Mouse (Mus musculus): ENCODE results near the gene Olfr60. TPM values are rescaled to one million over a fixed set of nuclear protein-coding genes. Genes with fewer than 3 reads are reported as not detected.

The Olfr60 gene
- polyA plus RNA-seq (2015; fragmentation: Nextera tagmentation; extraction: Ambion mirVana) = not detected in 2 replicates

DNA sequence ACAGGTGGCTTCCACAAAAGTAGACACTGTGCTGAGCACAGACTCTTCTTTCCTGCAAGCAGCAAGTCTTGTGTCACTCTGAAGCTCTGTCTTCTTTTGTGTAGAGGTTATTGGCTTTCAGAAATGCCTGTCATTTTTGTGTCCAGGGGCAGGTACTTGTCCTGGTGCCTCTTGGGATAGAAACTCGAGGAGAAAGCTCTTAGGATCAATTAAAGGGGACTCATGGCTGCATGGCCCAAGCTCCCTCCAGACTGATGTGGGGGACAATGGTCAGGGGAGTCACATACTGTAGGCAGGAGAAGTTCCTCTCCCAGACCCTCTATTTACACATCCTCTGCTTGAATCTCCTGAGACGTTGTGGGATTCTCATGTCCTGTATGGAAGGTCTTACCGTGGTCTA, at the start of gene Olfr60:
TSS of gene Olfr60 (minus strand) at position 101 of the 400 bp plus-strand sequence.
- no peaks in the 10 kb centered on the region for H3K27me3 ChIP-seq
- H3K9me3 ChIP-seq (replicated peaks) = no peaks in the 10 kb centered on the region; the same call in 1 of the 2 replicates
- H3K4me2 ChIP-seq = no peak within 1 kb of the TSS
- H3K36me3 ChIP-seq = no peaks in the 10 kb centered on the region
- H3K27ac ChIP-seq = no peak within 1 kb of the TSS
- no peak within 1 kb of the TSS for H3K9ac ChIP-seq
- H3K4me3 ChIP-seq (replicated peaks) = no peak within 1 kb of the TSS
- 68% methylated on average over 3 of the region's 3 CpGs for whole genome bisulfite sequencing
- H3K4me1 ChIP-seq = no peaks in the 10 kb centered on the region
- ATAC-seq (replicated peaks; ENCODE audit: low FRiP score) = no peak

GRCm38 (mm10) chr7:140402818-140403217, 41.3 kb upstream of the Olfr60 start, which contains the start of gene Olfr531:
TSS of gene Olfr531 (minus strand) at chr7:140402918.
- WGBS = 95% methylated on average over 1 of the region's 1 CpGs
- Histone ChIP-seq H3K27ac (no peak within 1 kb of the TSS), H3K9me3 (replicated peaks) (no peaks in the 10 kb centered on the region), H3K4me1 (no peaks in the 10 kb centered on the region), H3K4me2 (no peak within 1 kb of the TSS), H3K36me3 (no peaks in the 10 kb centered on the region), H3K4me3 (replicated peaks) (no peak within 1 kb of the TSS), H3K9ac (no peak within 1 kb of the TSS), H3K27me3 (no peaks in the 10 kb centered on the region)
- ATAC-seq (replicated peaks; ENCODE audit: low FRiP score) = no peak

DNA sequence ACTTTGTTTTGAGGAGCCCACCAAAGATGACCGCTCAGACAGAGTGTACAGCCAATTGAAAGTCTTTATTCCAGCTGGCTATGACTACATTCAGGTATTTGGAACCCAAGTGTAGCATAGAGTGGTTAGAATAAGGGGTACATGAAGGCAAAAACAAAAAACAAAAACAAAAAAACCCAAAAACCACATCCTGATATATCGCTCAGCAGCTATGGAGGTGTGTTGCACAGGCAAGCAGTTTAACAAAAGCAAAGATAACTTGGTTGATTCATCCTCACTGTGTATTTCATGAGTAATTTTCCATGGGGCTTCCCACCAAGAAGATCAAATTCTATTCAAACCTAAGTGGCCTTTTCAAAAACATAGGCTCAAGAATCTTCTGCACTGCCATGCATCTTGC, 15.4 kb upstream of the Olfr60 start:
- Histone ChIP-seq H3K36me3 (no peaks in the 10 kb centered on the region), H3K4me3 (replicated peaks) (no peak overlapping the region), H3K9ac (no peak overlapping the region), H3K27me3 (no peaks in the 10 kb centered on the region), H3K4me1 (no peaks in the 10 kb centered on the region), H3K4me2 (no peak overlapping the region), H3K27ac (no peak overlapping the region), H3K9me3 (replicated peaks) (no peaks in the 10 kb centered on the region)
- 95% methylated on average over 2 of the region's 2 CpGs for WGBS
- no peak for ATAC-seq (replicated peaks; ENCODE audit: low FRiP score)

DNA sequence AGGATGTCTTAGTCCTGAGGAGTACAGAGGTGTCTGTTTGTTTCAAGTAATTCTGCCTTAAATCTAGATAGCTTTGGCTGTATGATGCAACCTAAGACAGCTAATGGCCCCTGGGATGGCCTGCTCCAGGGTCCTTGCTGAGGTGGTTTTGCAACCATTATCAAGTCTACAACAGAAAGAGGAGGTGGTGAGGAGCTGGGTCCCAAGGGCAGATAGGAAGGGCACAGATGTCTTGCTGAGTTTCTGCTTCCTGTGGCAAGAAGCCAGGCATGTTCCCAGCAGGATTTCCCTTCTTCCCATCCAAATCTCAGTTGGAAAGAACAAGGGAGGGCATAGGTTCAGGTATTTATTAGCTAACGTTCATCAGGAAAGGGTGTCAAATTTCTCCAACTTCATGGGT, 14.8 kb upstream of the Olfr60 start, which contains the start of gene Olfr530:
TSS of gene Olfr530 (minus strand) at position 101 of the 400 bp plus-strand sequence.
- no peaks in the 10 kb centered on the region for H3K4me1 ChIP-seq
- H3K4me2 ChIP-seq = no peak within 1 kb of the TSS
- no peaks in the 10 kb centered on the region for H3K9me3 ChIP-seq (replicated peaks)
- no peak for ATAC-seq (replicated peaks; ENCODE audit: low FRiP score)
- H3K9ac ChIP-seq = no peak within 1 kb of the TSS
- H3K4me3 ChIP-seq (replicated peaks) = no peak within 1 kb of the TSS
- H3K27ac ChIP-seq = no peak within 1 kb of the TSS
- 26% methylated on average over 1 of the region's 1 CpGs for WGBS
- no peaks in the 10 kb centered on the region for H3K36me3 ChIP-seq
- H3K27me3 ChIP-seq = no peaks in the 10 kb centered on the region

DNA sequence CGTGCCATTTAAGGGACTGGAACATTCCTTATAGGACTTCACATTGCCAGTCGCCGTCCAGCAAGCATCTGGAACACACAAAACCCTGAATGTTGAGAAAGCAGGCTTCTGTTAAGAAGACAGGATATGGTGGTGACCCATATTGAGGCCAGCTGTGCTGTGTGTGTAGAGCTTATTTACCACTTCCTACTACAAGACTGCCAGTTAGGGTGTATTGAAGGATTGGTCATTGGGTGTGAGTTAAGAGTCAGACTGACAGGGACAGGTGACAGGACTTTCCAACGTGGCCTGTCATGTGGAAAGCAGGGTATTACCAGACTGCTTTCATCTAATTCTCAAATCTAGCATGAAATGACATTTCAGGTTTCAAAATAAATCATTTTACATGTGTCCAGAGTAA, 12.8 kb upstream of the Olfr60 start:
- Histone ChIP-seq H3K27ac (no peak overlapping the region), H3K36me3 (no peaks in the 10 kb centered on the region), H3K4me3 (replicated peaks) (no peak overlapping the region), H3K27me3 (no peaks in the 10 kb centered on the region), H3K9me3 (replicated peaks) (no peaks in the 10 kb centered on the region), H3K9ac (no peak overlapping the region), H3K4me2 (no peak overlapping the region), H3K4me1 (no peaks in the 10 kb centered on the region)
- 85% methylated on average over 4 of the region's 4 CpGs for WGBS
- ATAC-seq (replicated peaks; ENCODE audit: low FRiP score) = no peak

- no peak for ATAC-seq (replicated peaks; ENCODE audit: low FRiP score)
- Histone ChIP-seq H3K9me3 (replicated peaks) (no peaks in the 10 kb centered on the region), H3K4me3 (replicated peaks) (no peak within 1 kb of the TSS), H3K4me1 (no peaks in the 10 kb centered on the region), H3K27ac (no peak within 1 kb of the TSS), H3K36me3 (no peaks in the 10 kb centered on the region), H3K4me2 (no peak within 1 kb of the TSS), H3K9ac (no peak within 1 kb of the TSS), H3K27me3 (no peaks in the 10 kb centered on the region)
- WGBS = 74% methylated on average over 2 of the region's 2 CpGs
Measured at GRCm38 (mm10) chr7:140333717-140334116, 27.8 kb downstream of the Olfr60 start, which contains the start of gene Olfr527. TSS of gene Olfr527 (plus strand) at chr7:140334017.

DNA sequence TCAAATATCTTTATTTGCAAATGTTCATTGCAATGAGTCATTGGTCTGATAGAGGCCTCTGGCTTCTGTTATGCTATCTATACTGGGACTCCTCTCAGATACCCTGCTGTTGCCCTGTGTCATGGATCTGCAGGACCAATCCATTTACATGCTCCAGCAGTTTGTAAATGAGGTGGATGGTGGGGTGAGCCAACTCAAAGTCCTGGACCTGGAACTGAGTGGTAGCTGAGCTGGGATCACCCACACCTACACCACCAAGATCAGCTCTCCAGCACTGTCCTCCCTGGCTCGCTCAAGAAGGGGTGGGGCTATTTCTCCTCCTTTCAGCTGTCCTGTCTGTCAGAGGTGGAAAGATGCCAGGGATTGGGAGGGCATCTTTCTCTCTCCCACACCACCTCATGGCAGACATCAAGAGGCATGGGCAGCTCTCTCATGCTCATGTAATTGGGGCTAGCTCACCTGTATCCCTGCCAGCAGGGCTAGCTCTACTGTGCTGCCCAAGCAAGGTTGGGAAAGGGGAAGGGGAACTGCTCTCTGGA, 31.6 kb downstream of the Olfr60 start:
- Histone ChIP-seq H3K9me3 (replicated peaks) (no peaks in the 10 kb centered on the region), H3K36me3 (no peaks in the 10 kb centered on the region), H3K4me1 (no peaks in the 10 kb centered on the region), H3K4me3 (replicated peaks) (no peak overlapping the region), H3K27ac (no peak overlapping the region), H3K4me2 (no peak overlapping the region), H3K9ac (no peak overlapping the region), H3K27me3 (no peaks in the 10 kb centered on the region)
- no peak for ATAC-seq (replicated peaks; ENCODE audit: low FRiP score)
- WGBS = 63% methylated on average over 1 of the region's 1 CpGs

GRCm38 (mm10) chr7:140321135-140321534, 40.3 kb downstream of the Olfr60 start:
- Histone ChIP-seq H3K9ac (no peak overlapping the region), H3K4me2 (no peak overlapping the region), H3K36me3 (no peaks in the 10 kb centered on the region), H3K27me3 (no peaks in the 10 kb centered on the region), H3K27ac (no peak overlapping the region), H3K4me1 (no peaks in the 10 kb centered on the region), H3K4me3 (replicated peaks) (no peak overlapping the region), H3K9me3 (replicated peaks) (no peaks in the 10 kb centered on the region)
- ATAC-seq (replicated peaks; ENCODE audit: low FRiP score) = no peak

- WGBS = 47% methylated on average over 1 of the region's 1 CpGs
- H3K4me3 ChIP-seq (replicated peaks) = no peak within 1 kb of the TSS
- H3K9me3 ChIP-seq (replicated peaks) = no peaks in the 10 kb centered on the region
- H3K4me1 ChIP-seq = no peaks in the 10 kb centered on the region
- no peaks in the 10 kb centered on the region for H3K27me3 ChIP-seq
- H3K4me2 ChIP-seq = no peak within 1 kb of the TSS
- no peaks in the 10 kb centered on the region for H3K36me3 ChIP-seq
- ATAC-seq (replicated peaks; ENCODE audit: low FRiP score) = no peak
- no peak within 1 kb of the TSS for H3K9ac ChIP-seq
- no peak within 1 kb of the TSS for H3K27ac ChIP-seq
Measured at GRCm38 (mm10) chr7:140320558-140320957, 40.9 kb downstream of the Olfr60 start, which contains the start of gene Olfr525. TSS of gene Olfr525 (plus strand) at chr7:140320858.

DNA sequence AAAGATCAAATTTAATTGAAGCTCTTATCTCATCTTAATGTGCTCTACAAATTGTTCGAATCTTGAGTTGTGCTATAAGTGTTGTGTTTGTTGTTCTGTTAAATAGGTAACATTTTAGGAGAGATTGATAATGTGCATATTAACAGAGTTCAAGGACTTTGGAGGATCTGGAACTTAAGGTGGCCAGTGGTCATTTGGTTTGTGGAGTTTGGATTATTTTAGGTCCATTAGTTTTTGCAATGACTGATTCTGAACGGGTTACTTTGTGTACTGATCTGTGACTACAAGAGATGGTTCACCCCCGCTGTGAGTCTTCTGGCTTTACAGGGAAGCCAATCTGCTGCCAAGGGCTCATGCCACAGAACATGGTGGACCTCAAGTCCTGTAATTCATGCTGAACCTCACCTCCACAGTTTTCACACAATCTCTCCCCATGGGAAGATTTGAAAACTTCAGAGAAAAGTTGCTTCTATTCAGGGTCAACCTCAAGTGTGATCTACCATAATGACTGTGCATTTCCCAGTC, 41.5 kb downstream of the Olfr60 start:
- H3K9me3 ChIP-seq (replicated peaks) = no peaks in the 10 kb centered on the region
- H3K27ac ChIP-seq = no peak overlapping the region
- H3K4me1 ChIP-seq = no peaks in the 10 kb centered on the region
- no peak for ATAC-seq (replicated peaks; ENCODE audit: low FRiP score)
- no peaks in the 10 kb centered on the region for H3K36me3 ChIP-seq
- no peak overlapping the region for H3K4me3 ChIP-seq (replicated peaks)
- no peak overlapping the region for H3K9ac ChIP-seq
- H3K27me3 ChIP-seq = no peaks in the 10 kb centered on the region
- no peak overlapping the region for H3K4me2 ChIP-seq
- 78% methylated on average over 3 of the region's 3 CpGs for WGBS

- 86% methylated on average over 3 of the region's 3 CpGs for WGBS
- no peaks in the 10 kb centered on the region for H3K27me3 ChIP-seq
Measured at GRCm38 (mm10) chr7:140299416-140299815, 62.1 kb downstream of the Olfr60 start.

GRCm38 (mm10) chr7:140296876-140297275, 64.6 kb downstream of the Olfr60 start:
- Histone ChIP-seq H3K4me1 (no peaks in the 10 kb centered on the region), H3K36me3 (no peaks in the 10 kb centered on the region), H3K27me3 (no peaks in the 10 kb centered on the region), H3K27ac (no peak overlapping the region), H3K4me3 (replicated peaks) (no peak overlapping the region), H3K9me3 (replicated peaks) (no peaks in the 10 kb centered on the region), H3K4me2 (no peak overlapping the region), H3K9ac (no peak overlapping the region)
- WGBS = 71% methylated on average over 6 of the region's 6 CpGs
- ATAC-seq (replicated peaks; ENCODE audit: low FRiP score) = no peak

More at GRCm38 (mm10) chr7:140299416-140299815, 62.1 kb downstream of the Olfr60 start:
- Histone ChIP-seq H3K9ac (no peak overlapping the region), H3K4me1 (no peaks in the 10 kb centered on the region), H3K4me2 (no peak overlapping the region), H3K9me3 (replicated peaks) (no peaks in the 10 kb centered on the region), H3K27ac (no peak overlapping the region), H3K4me3 (replicated peaks) (no peak overlapping the region), H3K36me3 (no peaks in the 10 kb centered on the region)
- ATAC-seq (replicated peaks; ENCODE audit: low FRiP score) = no peak

- H3K27me3 ChIP-seq = no peaks in the 10 kb centered on the region
- no peak overlapping the region for H3K9ac ChIP-seq
- H3K27ac ChIP-seq = no peak overlapping the region
- no peaks in the 10 kb centered on the region for H3K4me1 ChIP-seq
- no peaks in the 10 kb centered on the region for H3K9me3 ChIP-seq (replicated peaks)
- no peaks in the 10 kb centered on the region for H3K36me3 ChIP-seq
- H3K4me2 ChIP-seq = no peak overlapping the region
- WGBS = 90% methylated on average over 9 of the region's 9 CpGs
- H3K4me3 ChIP-seq (replicated peaks) = no peak overlapping the region
- no peak for ATAC-seq (replicated peaks; ENCODE audit: low FRiP score)
Measured at GRCm38 (mm10) chr7:140295746-140296145, 65.7 kb downstream of the Olfr60 start.
